Mouse (Mus musculus): ENCODE results near the gene Npcd.

DNA sequence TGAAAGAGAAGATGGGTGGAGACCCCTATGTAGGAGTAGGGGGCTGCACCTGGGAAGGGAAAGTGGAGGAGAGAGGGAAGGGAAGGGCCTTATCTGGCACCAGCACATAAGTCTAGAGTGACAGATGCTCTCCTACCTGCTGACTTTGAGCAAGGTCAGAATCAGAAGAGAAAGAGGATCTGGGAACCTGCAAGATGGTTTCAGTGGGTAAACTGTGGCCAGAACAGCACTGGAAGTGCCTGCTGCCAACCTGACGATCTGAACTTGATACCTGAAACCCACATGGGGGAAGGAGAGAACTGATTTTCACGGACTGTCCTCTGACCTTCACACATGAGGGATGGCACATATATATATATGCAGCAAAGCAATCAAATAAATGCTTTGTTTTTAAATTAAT lies 6.2 kb upstream of the Npcd start:
- TF ChIP-seq POLR2A (IDR thresholded peaks at IDR 0.05; ENCODE audit: low read depth, low read length) (no peak), CTCF (IDR thresholded peaks at IDR 0.05; ENCODE audit: borderline replicate concordance, insufficient read depth, low read length) (no peak)

Measured in embryonic fibroblast, embryonic 13.5 days (primary cell).